Mouse (Mus musculus): ENCODE measurements at regions not wholly inside any gene's neighbourhood (a gene's known extent, or its start where the extent isn't known, plus 50 kb on each side); places are given as distances from the start of the nearest gene placed in this dataset.

DNA sequence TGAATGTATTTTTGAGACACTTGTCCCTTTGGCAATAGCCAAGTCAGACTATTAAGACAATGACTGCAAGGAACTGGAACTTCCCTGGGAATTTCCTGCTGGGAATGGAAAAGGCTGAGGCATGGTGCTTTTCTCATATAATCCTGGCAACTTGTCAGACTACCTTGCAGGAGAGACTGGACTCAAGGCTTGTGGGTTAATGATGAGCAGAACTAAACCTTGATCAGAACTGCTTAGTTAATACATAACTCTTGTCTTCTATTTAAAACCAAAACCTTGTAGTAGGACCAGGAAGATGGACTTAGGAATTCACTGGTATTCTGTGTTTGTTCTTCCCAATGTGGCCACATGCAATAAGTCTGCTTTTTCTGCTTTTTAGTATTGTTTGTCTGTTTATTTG lies 579.3 kb upstream of the Plxna2 start:
- no peak for TF ChIP-seq TCF3 (IDR thresholded peaks at IDR 0.05; ENCODE audit: insufficient read length, low read depth)
- no peak for TF ChIP-seq POLR2A (IDR thresholded peaks at IDR 0.05; ENCODE audit: insufficient read length, low read depth)
- no peak for TF ChIP-seq E2F4 (IDR thresholded peaks at IDR 0.05; ENCODE audit: insufficient read depth)
- no peak for TF ChIP-seq MYOG (IDR thresholded peaks at IDR 0.05; ENCODE audit: control insufficient read depth in 1 of 3, insufficient read depth in 1 of 3, insufficient read length in 2 of 3, low read depth in 2 of 3)
- no peak for TF ChIP-seq MYOD1 (IDR thresholded peaks at IDR 0.05; ENCODE audit: control insufficient read depth in 1 of 3, insufficient read length in 2 of 3, low read depth in 2 of 3)
- no peak for TF ChIP-seq TCF12 (IDR thresholded peaks at IDR 0.05; ENCODE audit: insufficient read depth, poor library complexity, severe bottlenecking)
- no peaks in the 10 kb centered on the region for H3K27me3 ChIP-seq (ENCODE audit: control insufficient read depth, insufficient read depth, insufficient read length)
- H3K4me3 ChIP-seq, result no peak overlapping the region
- no peaks in the 10 kb centered on the region for H3K79me2 ChIP-seq (ENCODE audit: control insufficient read depth, insufficient read depth)
- no peaks in the 10 kb centered on the region for H3K36me3 ChIP-seq (ENCODE audit: control insufficient read depth, insufficient read depth)
- no peak overlapping the region for H3ac ChIP-seq (ENCODE audit: control insufficient read depth, insufficient read length)
- H3K4me2 ChIP-seq (ENCODE audit: low read depth), result no peak overlapping the region

DNA sequence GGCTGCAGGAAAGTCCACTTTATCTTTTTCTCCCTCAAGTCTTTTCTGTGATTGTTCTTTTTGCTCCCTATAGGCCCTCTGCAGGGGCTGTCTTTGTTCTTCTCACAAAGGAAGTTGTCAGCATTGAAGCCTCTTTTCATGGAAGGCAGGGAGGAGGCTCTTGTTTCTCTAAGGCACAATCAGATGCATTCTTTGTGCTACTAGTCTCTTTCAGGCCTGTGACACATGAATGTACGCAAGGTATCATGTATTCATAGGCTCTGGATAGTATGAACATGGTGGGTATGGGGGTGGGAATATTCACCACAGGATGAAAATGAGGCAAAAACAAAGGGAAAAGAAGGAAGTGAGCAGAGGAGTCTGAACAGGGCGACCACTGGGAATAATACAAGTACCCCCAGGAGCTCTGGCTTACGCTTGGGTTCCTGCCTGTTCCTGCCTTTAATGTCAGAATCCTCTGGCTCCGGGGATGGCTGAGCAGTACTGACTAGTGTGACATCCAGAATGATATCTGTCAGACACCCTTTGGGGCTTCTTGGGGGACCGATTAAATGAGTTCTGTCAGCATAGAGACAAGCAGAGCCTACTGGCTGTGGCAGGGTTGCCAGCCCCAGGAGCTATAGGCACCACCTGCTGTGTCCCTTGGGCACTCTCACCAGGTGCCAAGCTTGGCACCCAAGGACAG lies 583.7 kb upstream of the Plxna2 start:
- Histone ChIP-seq H3K36me3 (ENCODE audit: control insufficient read depth, insufficient read depth) (no peaks in the 10 kb centered on the region), H3ac (ENCODE audit: control insufficient read depth, insufficient read length) (no peak overlapping the region), H3K4me2 (ENCODE audit: low read depth) (no peak overlapping the region), H3K4me3 (no peak overlapping the region), H3K27me3 (ENCODE audit: control insufficient read depth, insufficient read depth, insufficient read length) (no peaks in the 10 kb centered on the region), H3K79me2 (ENCODE audit: control insufficient read depth, insufficient read depth) (no peaks in the 10 kb centered on the region)
- TF ChIP-seq SRF (IDR thresholded peaks at IDR 0.05; ENCODE audit: control insufficient read depth, insufficient read length, low read depth) (no peak), TCF3 (IDR thresholded peaks at IDR 0.05; ENCODE audit: insufficient read length, low read depth) (no peak), MYOG (IDR thresholded peaks at IDR 0.05; ENCODE audit: control insufficient read depth in 1 of 3, insufficient read depth in 1 of 3, insufficient read length in 2 of 3, low read depth in 2 of 3) (no peak), E2F4 (IDR thresholded peaks at IDR 0.05; ENCODE audit: insufficient read depth) (no peak), CEBPB (IDR thresholded peaks at IDR 0.05; ENCODE audit: insufficient read depth, poor library complexity, severe bottlenecking) (no peak), MYOD1 (IDR thresholded peaks at IDR 0.05; ENCODE audit: control insufficient read depth in 1 of 3, insufficient read length in 2 of 3, low read depth in 2 of 3) (no peak), TCF12 (IDR thresholded peaks at IDR 0.05; ENCODE audit: insufficient read depth, poor library complexity, severe bottlenecking) (no peak), POLR2A (IDR thresholded peaks at IDR 0.05; ENCODE audit: insufficient read length, low read depth) (no peak), REST (IDR thresholded peaks at IDR 0.05; ENCODE audit: insufficient read depth, insufficient read length) (no peak), MAX (IDR thresholded peaks at IDR 0.05; ENCODE audit: low read depth) (no peak), USF1 (IDR thresholded peaks at IDR 0.05; ENCODE audit: low read depth) (no peak)

DNA sequence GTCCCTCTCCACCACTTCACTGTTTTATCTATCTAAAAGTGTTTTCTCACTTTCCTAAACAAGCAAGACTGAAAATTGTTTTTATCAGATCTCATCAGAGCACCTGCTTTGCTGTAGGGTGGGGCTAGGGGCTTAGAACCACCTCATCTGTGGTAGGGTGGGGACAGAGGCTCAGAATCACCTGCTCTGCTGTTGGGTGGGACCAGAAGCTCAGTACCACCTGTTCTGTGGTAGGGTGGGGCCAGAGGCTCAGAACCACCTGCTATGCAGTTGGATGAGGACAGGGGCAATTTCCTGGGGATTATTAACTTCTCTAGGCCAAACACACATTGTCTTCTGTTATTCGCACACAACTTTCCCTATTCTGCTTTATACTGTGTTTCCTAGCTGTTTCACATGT lies 585.4 kb upstream of the Plxna2 start:
- Histone ChIP-seq H3K27me3 (ENCODE audit: control insufficient read depth, insufficient read depth, insufficient read length) (no peaks in the 10 kb centered on the region), H3K36me3 (ENCODE audit: control insufficient read depth, insufficient read depth) (no peaks in the 10 kb centered on the region), H3K79me2 (ENCODE audit: control insufficient read depth, insufficient read depth) (no peaks in the 10 kb centered on the region), H3K4me3 (no peak overlapping the region), H3ac (ENCODE audit: control insufficient read depth, insufficient read length) (no peak overlapping the region), H3K4me2 (ENCODE audit: low read depth) (no peak overlapping the region)
- no peak for TF ChIP-seq USF1 (IDR thresholded peaks at IDR 0.05; ENCODE audit: low read depth)
- TF ChIP-seq SRF (IDR thresholded peaks at IDR 0.05; ENCODE audit: control insufficient read depth, insufficient read length, low read depth), result no peak
- no peak for TF ChIP-seq POLR2AphosphoS2 (IDR thresholded peaks at IDR 0.05; ENCODE audit: insufficient read length, low read depth)
- TF ChIP-seq MYOG (IDR thresholded peaks at IDR 0.05; ENCODE audit: control insufficient read depth in 1 of 3, insufficient read depth in 1 of 3, insufficient read length in 2 of 3, low read depth in 2 of 3), result peak in 2 of 3 experiments; percentile 28 to 94
- no peak for TF ChIP-seq POLR2A (IDR thresholded peaks at IDR 0.05; ENCODE audit: insufficient read length, low read depth)
- TF ChIP-seq E2F4 (IDR thresholded peaks at IDR 0.05; ENCODE audit: insufficient read depth), result no peak
- no peak for TF ChIP-seq MAX (IDR thresholded peaks at IDR 0.05; ENCODE audit: low read depth)
- TF ChIP-seq MYOD1 (IDR thresholded peaks at IDR 0.05; ENCODE audit: control insufficient read depth in 1 of 3, insufficient read length in 2 of 3, low read depth in 2 of 3), result peak in 2 of 3 experiments; percentile 50 to 71
- TF ChIP-seq TCF3 (IDR thresholded peaks at IDR 0.05; ENCODE audit: insufficient read length, low read depth), result peak; percentile 63
- peak; percentile 33 for TF ChIP-seq TCF12 (IDR thresholded peaks at IDR 0.05; ENCODE audit: insufficient read depth, poor library complexity, severe bottlenecking)
- no peak for TF ChIP-seq CEBPB (IDR thresholded peaks at IDR 0.05; ENCODE audit: insufficient read depth, poor library complexity, severe bottlenecking)
- no peak for TF ChIP-seq REST (IDR thresholded peaks at IDR 0.05; ENCODE audit: insufficient read depth, insufficient read length)

DNA sequence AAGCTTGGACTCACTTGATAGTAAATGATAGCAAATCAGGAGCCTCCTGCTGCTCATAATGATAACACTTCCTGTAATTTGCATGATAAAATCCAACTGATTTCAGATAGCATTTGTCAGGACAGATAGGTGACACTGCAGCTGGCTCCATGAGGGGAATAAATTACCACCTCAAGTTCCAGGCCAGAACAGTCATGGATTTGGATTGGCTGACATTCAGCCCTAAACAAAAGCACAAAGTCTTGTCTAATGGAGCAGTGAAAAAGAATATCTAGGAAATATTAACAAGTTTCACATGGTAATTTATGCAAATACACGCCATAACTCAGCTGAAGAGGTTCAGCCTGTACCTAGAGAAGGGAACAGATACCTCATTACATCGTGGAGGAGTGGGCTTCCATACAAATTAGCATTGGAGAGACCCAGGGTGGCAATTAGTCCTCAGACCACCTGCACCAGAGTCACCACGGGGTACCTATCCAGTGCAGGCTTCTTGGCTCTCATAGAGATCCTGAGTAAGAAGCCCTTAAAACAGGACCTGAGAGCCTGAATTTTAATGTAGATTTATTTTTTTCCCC lies 587.3 kb upstream of the Plxna2 start:
- Histone ChIP-seq H3ac (ENCODE audit: control insufficient read depth, insufficient read length) (no peak overlapping the region), H3K4me3 (no peak overlapping the region), H3K79me2 (ENCODE audit: control insufficient read depth, insufficient read depth) (no peaks in the 10 kb centered on the region), H3K36me3 (ENCODE audit: control insufficient read depth, insufficient read depth) (no peaks in the 10 kb centered on the region), H3K27me3 (ENCODE audit: control insufficient read depth, insufficient read depth, insufficient read length) (no peaks in the 10 kb centered on the region), H3K4me2 (ENCODE audit: low read depth) (no peak overlapping the region)
- TF ChIP-seq CEBPB (IDR thresholded peaks at IDR 0.05; ENCODE audit: insufficient read depth, poor library complexity, severe bottlenecking), result no peak
- no peak for TF ChIP-seq MYOD1 (IDR thresholded peaks at IDR 0.05; ENCODE audit: control insufficient read depth in 1 of 3, insufficient read length in 2 of 3, low read depth in 2 of 3)
- no peak for TF ChIP-seq POLR2AphosphoS2 (IDR thresholded peaks at IDR 0.05; ENCODE audit: insufficient read length, low read depth)
- TF ChIP-seq TCF12 (IDR thresholded peaks at IDR 0.05; ENCODE audit: insufficient read depth, poor library complexity, severe bottlenecking), result no peak
- no peak for TF ChIP-seq POLR2A (IDR thresholded peaks at IDR 0.05; ENCODE audit: insufficient read length, low read depth)
- TF ChIP-seq USF1 (IDR thresholded peaks at IDR 0.05; ENCODE audit: low read depth), result no peak
- TF ChIP-seq SRF (IDR thresholded peaks at IDR 0.05; ENCODE audit: control insufficient read depth, insufficient read length, low read depth), result no peak
- no peak for TF ChIP-seq MYOG (IDR thresholded peaks at IDR 0.05; ENCODE audit: control insufficient read depth in 1 of 3, insufficient read depth in 1 of 3, insufficient read length in 2 of 3, low read depth in 2 of 3)

Data from myocyte (in vitro differentiated cells).